Mouse (Mus musculus) splenic B cell, adult 2 months (primary cell): Measurements from ENCODE around the gene Npm3.

Experiments used
- DNase-seq: peaks from one replicate; pipeline ENCODE4 v3.0.0-alpha.2; 2011; ENCODE audit warnings: low read depth, low spot score
- H3K27me3 ChIP-seq: 2 replicates; pipeline ENCODE4 v1.6.1; 2012; ENCODE audit warnings: mild to moderate bottlenecking, low read length, moderate library complexity, mixed read lengths; ENCODE audit not compliant: control insufficient read depth, poor library complexity, insufficient read depth, severe bottlenecking
- H3K36me3 ChIP-seq: 2 replicates; pipeline ENCODE4 v1.6.1; 2012; ENCODE audit warnings: mild to moderate bottlenecking, low read length, moderate library complexity, mixed read lengths; ENCODE audit not compliant: control insufficient read depth, poor library complexity, insufficient read depth, severe bottlenecking

Npm3 gene

GRCm38 (mm10) chr19:45734191-45734590 lies 15.2 kb downstream of the Npm3 start:
- H3K36me3 ChIP-seq: no peaks in the 10 kb centered on the region
- no peaks in the 10 kb centered on the region for H3K27me3 ChIP-seq
- DNase-seq: no peak

DNA sequence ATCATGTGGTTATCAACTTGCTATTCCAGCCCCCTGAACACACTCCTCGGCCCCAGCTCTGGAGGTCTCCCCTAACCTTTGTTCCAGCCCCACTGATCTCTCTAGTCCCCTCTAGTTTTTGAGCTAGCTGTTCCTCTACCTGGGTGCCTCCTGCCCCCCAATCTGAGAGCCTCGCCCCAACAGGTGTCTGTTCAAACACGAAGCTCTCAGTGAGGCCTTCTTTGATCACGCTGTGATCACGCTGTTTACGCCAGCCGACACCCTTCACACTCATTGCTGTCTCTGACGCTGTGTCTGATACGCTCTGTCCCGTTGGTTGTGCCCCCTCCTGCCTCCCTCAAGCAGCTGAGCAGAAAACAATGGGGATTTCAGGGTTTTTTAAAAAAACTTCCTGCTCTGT lies 15.8 kb downstream of the Npm3 start:
- Histone ChIP-seq H3K36me3 (no peaks in the 10 kb centered on the region), H3K27me3 (no peaks in the 10 kb centered on the region)
- no peak for DNase-seq

DNA sequence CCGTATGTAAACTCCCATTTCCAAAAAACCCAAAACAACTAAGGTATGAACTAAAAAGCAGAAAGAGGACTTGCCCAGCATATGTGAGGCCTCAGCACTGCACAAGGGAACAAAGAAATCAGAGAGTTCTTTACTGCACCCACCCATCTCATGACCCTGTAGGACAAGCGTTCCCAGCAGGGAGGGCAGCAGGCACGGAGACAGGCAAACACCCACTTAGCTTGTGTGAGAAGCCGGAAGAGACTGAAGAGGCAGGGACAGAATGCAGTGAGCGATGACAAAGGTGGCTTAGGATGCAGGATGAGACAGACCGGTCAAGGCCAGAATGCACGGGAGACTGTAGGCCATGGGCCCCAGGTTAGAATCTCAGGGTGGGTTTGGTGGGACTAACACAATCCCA lies 17.7 kb downstream of the Npm3 start:
- H3K36me3 ChIP-seq: no peaks in the 10 kb centered on the region
- H3K27me3 ChIP-seq: no peaks in the 10 kb centered on the region
- no peak for DNase-seq

GRCm38 (mm10) chr19:45730042-45730441 lies 19.3 kb downstream of the Npm3 start:
- no peaks in the 10 kb centered on the region for H3K27me3 ChIP-seq
- no peaks in the 10 kb centered on the region for H3K36me3 ChIP-seq
- DNase-seq: no peak

GRCm38 (mm10) chr19:45727231-45727630 lies 22.2 kb downstream of the Npm3 start:
- Histone ChIP-seq H3K27me3 (no peaks in the 10 kb centered on the region), H3K36me3 (no peaks in the 10 kb centered on the region)
- no peak for DNase-seq

GRCm38 (mm10) chr19:45725677-45726277 lies 23.6 kb downstream of the Npm3 start:
- DNase-seq: no peak
- Histone ChIP-seq H3K27me3 (no peaks in the 10 kb centered on the region), H3K36me3 (no peaks in the 10 kb centered on the region)

DNA sequence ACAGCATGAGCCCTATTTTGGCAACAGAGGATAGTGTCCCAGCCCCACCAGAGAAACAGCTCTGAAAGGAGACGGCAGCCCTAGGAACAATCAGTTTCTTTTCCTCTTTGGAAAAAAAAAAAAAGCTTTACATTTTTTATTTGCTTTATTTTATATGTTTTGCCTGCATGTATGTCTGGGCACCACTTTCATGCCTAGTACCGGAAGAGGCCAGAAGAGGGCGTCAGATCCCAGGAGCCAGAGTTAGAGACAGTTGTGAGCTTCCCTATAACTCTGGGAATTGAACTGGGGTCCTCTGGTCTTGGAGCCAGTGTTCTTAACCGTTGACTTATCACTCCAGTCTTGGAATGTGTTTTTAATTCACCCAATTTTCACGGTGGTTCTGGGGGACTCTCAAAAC lies 27.2 kb downstream of the Npm3 start:
- DNase-seq: no peak
- H3K27me3 ChIP-seq: no peaks in the 10 kb centered on the region
- H3K36me3 ChIP-seq: no peaks in the 10 kb centered on the region

DNA sequence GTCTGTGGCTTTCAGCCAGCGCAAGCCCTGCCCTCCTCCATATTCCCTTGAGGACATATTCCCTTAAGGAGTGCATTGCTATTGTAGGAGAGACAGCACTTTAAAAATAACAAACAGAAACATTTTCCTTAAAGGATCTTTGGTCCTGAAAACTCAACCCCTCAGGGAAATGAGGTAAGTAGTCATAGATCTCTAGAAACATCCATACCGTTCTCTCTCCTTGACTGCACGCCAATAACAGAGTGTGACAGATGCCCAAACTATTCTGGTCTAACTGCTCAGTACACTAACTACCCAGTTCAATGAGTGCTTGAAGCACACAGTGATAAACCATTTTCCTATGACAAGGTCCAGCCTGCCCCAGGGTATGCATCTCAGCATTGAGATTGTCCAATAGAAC lies 31.1 kb downstream of the Npm3 start:
- no peaks in the 10 kb centered on the region for H3K36me3 ChIP-seq
- H3K27me3 ChIP-seq: no peaks in the 10 kb centered on the region
- DNase-seq: no peak

DNA sequence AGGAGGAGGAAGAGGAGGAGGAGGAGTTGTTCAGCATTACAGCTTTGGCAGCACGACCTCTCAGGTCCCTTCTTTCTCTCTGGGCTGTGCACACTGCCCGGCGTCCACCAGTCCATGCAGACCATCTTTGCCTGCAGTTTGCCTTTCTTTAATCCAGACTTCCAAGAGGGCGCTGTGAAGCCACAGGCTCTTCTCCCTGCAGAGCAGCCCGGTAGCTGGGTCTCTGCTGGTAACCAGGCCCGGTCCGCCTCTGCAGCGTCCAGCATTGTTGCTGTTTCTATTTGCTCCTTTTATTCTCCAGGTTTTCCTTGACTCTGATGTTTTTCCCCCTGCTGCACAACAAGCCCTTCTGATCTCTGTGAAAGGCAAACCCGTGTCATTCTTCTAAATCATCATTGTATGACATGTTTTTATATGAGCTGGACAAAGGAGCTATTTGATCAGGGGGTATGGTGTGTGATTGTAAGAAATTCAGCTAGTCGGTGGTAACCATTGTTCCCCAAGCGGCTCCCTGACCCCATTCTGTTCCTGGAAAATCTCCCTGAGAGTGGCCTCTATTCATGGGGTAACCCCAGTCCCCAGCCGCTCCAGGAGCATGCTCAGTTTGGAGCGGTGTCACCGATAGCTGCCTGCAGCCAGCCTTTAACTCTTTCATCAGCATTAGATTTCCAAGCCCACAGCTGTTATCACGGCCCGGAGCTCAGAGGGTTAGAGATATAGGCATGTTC lies 31.7 kb downstream of the Npm3 start:
- DNase-seq: no peak
- Histone ChIP-seq H3K27me3 (no peaks in the 10 kb centered on the region), H3K36me3 (no peaks in the 10 kb centered on the region)

DNA sequence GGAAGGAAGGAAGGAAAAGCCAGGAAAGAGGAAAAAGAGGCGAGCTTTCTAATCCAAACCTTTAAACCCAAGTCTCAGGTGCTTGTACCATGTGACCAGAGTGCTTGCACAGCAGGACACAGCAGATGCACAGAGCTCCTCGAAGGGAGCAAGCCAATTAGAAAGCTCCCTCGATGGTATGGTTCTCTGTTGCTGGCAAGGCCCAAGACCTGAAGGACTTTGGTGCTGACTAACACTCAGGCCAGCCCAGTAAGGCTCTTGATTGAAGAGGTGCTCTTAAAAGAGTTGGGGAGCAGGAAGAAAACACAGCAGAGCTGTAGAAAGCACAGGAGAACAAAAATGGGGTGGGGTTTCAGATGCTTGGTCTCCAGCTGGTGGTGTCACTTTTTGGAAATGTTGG lies 40.7 kb downstream of the Npm3 start:
- H3K27me3 ChIP-seq: no peaks in the 10 kb centered on the region
- no peak for DNase-seq
- H3K36me3 ChIP-seq: no peaks in the 10 kb centered on the region
